Mouse (Mus musculus): ENCODE data around the gene Maco1.

Maco1 gene

DNA sequence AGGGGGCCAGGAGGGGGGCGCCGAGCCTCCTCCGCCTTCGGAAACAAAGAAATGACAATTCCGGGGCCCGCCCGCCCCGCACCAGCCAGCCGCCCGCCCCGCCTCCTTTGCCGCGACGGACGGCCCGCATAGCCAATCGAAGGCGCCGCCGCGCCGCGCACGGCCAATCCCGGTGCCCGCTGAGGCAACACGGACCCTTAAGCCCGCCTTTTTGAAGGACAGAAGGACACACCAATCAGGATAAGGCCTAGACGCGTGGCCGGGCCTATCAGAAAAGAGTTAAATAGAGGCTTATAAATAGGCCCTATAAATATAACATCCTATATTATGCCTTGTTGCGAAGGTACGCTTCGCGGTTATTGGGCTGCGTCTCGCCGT, at the start of gene Maco1:
TSS of gene Maco1 (minus strand) at position 87 of the 378 bp plus-strand sequence.
- DNase-seq: peak; percentile 99 to 100

DNA sequence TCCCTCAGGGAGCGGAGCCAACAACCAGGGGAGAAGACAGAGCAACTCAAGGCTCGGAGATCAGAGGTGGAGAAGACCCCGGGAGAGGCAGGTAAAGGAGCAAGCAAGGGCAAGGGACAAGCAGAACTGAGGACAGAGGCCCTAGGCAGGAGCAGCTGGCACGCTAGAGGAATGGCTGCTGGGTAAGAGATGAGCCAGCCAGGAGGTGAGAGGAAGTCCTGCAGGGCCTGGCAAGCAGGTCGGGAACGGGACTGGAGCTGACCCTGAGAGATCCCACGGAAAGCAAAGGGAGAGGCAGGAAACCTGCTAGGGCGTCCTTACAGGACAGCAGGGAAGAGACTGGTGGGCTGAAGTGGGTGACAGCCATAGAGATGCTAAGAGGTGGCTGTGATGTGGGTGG, 48.0 kb upstream of the Maco1 start:
- no peak for DNase-seq

DNA sequence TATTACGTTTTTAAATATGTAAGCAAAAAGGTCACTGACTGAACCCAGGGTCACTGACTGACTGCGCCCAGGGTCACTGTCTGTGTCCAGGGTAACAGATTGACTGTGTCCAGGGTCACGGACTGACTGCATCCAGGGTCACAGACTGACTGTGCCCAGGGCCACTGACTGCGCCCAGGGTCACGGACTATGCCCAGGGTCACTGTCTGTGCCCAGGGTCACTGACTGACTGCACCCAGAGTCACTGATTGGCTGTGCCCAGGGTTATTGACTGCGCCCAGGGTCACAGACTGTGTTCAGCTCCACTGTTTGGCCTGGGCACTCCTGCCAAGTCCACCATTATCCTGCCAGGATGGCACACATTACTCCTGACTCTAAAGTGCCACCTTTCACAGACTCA, 44.1 kb upstream of the Maco1 start:
- DNase-seq: no peak

DNA sequence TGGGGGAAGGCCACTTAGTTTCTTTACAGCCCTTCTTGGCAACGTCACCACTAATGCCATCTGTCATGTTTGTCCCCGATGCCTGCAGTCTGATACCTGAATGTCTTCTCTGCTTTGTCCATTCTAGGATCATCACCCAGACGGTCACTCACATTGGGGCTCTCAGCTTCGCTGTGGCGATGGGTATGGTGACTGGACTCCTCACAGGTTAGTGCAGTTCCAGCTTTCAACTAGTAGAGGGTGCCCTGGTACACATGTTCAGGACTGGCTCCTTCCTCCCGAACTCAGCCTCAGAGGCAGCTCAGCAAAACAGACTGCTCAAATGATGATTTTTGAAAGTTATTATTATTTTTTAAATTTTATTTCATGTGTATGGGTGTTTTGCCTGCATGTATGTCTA, 39.0 kb upstream of the Maco1 start:
- peak; percentile 78 to 82 for DNase-seq

DNA sequence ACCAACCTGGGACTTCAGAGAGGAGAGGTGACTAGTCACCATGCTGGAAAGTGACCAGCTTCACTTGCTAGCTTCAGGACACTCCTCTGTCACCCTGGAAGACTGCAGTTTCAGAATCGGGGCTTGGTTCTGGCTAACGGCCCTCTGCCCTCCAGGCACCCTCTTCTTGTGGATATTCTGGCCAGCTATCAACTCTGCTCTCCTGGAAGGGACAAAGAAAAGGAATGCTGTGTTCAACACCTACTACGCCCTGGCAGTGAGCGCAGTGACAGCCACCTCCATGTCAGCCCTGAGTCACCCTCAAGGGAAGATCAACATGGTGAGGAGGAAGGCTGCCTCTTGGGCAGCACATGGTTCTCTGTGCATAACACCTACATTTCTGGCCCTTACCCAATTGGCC, 31.2 kb upstream of the Maco1 start:
- no peak for DNase-seq

DNA sequence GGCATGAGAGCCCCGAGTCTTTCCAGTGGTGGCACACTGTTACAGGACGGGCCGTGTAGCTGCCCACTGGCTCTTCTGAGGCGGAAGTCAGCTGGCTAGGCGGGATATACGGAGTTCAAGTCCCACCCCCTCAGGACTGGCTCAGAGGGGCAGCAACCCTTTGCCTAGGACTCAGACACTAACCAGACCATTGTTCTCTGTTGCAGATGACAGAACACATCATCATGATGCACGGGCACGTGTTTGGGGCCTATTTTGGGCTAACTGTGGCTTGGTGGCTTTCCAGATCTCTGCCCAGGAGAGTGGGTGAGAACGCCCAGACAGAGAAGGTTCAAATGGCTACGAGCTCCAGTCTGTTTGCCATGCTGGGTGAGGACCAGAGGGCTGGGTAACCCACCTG, 30.7 kb upstream of the Maco1 start:
- DNase-seq: no peak

DNA sequence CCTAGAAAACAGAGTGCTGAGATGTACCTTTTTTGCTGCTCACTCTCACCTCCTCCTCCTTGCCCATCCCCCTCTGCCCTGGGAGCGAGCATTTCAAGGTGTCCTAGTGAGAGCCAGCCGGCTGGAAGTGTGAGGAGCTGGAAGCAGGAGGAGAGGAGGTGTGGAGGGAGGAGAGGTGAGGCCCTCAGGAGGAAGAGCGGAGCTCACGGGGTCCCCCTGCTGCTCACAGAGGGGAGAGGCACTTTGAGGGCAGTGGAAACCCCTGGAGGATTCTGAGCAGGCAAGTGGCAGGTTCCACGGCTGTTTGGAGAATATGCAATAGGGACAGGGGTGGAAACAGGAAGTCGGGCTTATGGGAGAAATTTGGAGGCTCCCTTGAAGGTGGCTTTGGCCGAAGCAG, 30.1 kb upstream of the Maco1 start:
- DNase-seq: peak; percentile 23 to 33

DNA sequence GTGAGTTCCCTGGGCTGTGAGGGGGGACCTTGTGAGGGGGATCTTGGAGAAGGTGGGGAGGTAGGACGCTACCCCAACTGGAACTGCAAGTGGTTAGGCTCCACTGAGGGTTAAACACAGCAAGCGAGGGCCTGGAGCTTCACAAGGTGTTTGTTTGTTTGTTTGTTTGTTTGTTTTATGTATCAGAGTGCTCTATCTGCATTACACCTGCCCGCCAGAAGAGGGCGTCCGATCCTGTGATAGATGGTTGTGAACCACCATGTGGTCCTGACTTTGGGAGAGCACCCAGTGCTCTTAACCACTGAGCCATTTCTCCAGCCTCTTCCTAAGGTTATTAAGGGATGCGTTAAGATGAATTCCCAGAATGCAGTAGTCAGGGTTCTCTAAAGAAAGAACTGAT, 26.9 kb upstream of the Maco1 start:
- peak in 1 of 2 experiments; percentile 57 for DNase-seq

DNA sequence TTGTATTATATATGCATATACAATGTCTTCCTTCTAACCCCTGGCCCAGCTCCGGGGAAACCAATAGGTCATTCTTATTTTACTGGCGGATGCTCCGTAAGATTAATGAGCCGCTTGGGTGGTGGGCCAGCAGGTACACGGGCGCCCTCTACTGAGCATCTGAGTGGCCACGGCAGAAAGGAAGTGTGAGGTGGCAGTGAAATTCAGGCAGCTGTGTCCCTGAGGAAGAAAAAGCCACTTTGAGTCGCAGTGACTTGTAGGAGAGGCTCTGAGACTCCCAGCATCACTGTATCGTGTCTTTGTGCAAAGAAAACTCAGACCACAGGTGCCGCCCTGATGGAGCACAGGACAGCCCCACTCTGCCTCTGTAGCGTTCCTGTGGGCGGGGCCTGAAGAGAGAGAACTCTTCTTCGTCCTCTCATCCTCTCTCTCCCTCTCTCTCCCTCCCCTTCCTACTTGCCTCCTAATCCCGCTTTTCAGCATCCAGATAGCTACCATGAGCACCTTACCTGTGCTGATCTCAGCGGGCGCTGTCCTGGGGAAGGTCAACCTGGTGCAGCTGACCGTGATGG, 26.4 kb upstream of the Maco1 start:
- peak; percentile 86 to 90 for DNase-seq

DNA sequence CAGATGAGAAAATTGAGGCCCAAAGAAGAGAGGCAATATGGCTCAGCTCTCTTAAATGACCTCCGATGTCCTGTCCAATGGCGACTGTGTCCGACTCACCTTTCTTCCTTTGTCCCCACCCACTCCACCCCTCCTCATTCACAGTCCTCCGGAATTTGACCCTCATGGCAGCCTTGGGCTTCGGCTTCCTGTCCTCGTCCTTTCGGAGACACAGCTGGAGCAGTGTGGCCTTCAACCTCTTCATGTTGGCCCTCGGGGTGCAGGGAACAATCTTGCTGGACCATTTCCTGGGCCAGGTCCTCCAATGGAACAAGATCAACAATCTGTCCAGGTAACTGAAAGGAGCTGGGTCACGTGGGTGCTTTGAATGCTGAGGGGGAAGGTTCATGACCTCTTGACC, 23.0 kb upstream of the Maco1 start:
- no peak for DNase-seq

DNA sequence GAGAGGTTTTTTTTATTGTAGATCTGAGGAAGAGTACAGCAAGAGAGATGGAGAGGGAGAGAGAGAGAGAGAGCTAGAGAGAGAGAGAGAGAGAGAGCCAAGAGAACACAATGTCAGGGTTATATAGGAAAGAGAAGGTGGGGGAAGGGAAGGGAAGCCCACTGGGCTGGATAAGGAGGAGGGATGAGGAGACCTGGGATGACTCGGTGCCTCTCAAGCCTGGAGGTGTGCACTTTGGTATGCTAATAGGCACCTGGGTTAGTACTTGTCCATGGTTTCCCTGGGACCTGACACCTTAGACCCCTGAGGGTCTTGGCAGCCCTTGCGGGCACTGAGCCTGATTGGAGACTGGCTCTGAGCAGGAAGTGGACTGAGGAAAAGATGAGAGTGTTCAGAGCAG, 18.8 kb upstream of the Maco1 start:
- no peak for DNase-seq

DNA sequence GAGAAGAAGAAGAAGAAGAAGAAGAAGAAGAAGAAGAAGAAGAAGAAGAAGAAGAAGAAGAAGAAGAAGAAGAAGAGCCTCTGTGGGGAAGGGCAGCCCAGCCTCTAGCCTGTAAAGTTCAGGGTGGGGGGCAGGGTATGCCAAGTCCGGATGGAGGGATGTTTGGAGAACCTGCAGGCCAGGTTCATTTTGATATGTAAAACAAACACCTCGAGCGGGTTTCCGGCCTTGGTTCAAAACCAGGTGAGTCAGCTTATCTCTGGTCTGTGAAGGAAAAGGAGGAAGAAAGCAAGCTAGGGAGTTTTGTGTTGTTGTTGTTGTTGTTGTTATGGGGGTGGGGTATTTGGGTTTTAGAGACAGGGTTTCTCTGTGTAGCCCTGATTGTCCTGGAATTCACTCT, 18.3 kb upstream of the Maco1 start:
- DNase-seq: no peak

DNA sequence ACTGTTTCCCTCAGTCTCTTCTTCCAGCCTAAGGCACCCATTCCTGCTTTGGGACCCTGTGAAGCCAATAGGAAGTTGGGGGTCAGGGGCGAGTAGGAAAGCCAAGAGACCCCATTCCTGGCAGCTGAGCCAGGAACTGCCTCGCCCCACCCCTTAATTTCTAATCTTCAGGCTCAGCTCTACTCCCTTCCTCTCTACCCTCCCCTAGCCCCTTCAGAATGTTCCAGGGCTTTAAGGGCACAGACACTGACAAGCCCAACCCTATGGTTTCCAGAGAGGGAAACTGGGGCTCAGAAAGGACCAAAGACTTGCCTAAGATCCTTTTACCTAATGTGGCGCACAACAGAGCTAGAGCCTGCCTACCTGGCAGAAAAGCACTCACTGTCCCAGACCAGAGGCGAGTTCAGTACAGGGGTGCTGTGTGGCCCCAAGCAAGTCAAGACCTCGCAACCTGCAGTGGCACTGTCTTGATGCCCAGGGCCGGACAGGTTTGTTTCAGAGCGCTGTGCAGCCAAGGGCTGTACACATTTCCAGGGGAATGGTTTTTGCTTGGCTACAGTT, 16.8 kb upstream of the Maco1 start:
- no peak for DNase-seq

DNA sequence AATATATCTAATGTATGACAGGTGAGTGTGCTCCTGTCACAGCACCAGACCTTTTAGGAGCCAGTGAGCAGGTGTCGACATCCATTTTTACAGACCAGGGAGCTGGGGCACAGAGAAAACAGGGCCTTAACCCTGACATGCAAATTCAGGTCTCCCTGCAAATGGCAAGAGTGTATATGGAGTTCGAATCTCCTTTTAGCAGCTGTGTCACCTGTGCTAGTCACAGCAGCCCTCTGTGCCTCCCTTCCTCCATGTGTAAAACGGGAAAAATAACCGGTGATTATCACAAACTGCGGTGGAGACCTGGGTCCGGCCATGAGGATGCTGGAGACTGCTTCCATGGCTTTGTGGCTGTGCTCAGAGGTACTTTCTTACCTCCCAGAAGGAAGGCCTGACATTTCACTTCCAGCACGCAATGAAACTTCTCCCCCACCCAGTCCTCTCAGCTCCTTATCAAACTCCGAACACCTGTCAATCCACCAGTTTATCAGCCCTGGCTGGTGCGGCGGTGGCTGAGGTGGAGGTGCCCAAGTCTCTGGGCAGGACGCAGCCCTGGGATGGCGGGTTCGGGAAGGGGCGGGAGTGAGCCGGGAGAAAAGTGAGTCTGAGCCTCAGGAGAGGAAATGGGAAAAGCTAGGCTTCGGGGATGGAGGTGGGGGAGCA, 16.1 kb upstream of the Maco1 start:
- DNase-seq: no peak

DNA sequence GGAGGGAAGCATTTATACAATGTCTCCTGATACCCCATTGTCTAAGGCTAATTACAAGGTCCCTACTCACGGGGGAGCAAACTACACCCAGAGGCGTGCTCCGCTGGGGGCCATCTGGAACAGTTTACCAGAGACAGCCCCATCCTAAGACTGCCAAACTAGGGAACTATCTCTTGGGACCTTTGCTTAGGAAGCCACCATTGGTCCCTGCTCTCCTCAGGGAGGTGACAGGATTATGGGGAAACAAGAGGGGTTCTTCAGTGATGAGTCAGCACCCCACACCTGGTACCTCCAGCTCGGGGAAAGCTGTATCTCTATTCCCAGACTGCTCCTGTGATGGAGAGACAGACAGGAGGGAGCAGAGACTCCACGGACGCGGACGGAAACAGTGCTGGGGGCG, 15.3 kb upstream of the Maco1 start:
- DNase-seq: no peak

DNA sequence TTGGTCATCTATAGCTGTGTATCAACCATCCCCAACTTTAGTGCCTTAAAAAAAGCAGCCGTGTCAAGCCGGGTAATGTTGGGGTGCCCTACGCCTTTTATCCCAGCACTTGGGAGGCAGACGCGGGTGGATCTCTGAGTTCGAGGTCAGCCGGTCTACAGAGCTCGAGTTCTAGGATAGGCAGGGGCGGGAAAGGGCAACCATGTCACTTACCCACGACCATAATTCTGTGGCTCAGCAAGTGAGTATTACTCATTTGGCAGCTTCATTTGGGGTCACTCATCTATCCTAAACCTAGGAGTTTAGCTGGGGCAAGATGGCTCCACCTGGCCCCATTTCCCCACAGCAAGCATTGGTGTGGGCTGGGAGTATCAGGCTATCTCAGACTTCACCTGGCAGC, 14.9 kb upstream of the Maco1 start:
- DNase-seq: no peak

DNA sequence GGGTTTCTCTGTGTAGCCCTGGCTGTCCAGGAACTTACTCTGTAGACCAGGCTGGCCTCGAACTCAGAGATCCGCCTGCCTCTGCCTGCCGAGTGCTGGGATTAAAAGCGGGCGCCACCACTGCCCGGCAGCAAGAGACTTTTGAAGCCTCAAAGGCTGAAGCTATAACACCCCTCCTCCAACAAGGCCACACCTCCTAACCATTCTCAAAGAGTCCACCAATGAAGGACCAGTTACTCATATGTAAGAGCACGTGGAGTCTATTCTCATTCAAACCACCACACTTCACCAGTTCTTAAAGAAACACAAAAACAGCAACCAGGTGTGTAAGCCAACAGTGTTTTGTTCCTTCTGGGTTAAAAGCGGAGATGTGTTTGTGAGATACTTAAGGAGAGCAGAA, 14.5 kb upstream of the Maco1 start:
- no peak for DNase-seq

DNA sequence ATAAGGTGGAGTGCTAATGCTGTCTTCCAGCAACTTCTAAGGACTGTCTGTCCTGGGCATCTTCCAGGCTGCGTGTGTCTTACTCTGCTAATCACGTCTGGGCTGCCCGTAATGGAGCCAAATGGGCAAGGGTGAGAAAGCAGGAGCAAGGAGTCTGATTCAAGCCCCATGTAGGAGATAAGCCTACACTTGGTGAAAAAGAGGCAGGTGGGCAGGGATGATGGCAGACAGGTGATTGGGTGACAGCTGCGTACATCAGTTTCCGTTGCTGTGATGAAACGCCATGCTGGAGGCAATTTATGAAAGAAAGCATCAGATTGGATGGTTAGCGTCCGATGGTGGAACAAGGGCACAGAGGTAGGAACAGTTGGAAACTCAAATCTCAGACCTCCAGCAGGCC, 14.1 kb upstream of the Maco1 start:
- DNase-seq: no peak

DNA sequence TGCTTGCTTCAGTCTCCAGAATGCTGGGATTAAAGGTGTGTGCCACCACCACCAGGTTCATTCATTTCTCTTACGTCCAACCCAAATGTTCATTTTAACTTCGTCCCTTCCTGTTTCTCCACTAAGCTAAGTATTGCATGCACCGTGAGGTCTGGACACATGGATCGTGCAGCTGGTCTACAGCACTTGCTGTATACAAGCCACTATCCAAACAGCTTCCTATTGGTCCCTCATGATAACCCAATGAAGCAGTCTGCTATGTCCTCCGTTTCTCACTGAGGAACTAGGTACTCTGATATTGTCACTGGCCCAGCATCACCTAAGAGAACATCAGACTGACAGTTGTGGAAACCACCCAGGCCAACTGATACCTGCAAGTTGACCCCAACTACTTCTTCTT, 12.6 kb upstream of the Maco1 start:
- no peak for DNase-seq

DNA sequence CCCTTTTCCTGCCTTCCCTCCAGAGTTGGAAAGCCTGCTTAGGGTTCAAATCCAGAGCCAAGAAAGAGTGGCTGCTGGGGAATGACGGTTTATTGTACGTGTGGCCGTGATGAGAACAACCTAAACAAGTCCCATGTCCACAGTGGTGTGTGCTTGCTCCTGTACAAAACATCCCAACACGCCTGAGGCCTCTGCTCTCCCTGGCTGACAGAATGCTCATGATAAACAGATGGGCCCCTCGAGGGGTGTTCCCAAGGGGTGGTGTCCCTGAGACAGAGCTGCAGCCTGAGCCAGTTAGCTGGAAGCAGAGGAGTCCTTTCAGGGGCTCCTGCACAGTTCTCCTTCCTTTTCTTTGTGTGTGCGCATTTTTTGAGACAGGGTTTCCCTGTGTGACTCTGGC, 12.2 kb upstream of the Maco1 start:
- no peak for DNase-seq

DNA sequence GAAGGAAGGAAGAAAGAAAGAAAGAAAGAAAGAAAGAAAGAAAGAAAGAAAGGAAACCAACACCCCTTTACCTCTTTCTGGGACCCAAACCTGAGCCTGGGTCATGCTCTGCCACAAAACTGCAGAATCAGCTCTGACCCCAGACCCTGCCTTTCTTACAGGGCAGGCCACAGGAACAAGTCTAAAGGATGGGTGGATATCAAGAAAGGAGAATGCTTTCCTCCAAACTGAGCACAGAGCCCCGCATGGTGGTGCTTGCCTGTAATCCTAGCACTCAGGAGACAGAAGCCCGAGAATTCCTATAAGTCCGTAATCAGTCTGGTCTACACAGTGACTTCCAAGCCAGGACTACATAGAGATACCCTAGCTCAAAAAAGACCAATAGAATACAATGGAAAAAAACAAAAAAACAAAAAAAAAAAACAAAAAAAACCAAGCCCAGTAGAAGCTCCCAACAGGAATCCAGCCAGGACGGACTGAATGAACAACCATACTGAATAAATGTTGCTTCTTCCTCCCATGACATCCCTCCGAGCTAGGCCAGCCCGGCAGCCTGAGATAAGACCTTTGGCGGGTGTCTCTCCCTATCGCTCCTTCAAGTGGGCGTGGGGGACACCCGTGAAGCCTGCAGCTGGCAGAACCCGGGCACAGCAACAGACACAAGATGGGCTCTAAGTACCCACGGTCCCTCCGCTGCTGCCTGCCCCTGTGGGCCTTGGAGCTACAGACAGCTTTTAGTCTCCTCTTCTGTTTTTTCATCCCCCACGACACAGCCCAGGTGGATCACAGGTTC, 11.0 kb upstream of the Maco1 start, which contains the start of gene Rhd:
TSS of gene Rhd (plus strand) at position 600 of the 793 bp plus-strand sequence.
- no peak for DNase-seq

DNA sequence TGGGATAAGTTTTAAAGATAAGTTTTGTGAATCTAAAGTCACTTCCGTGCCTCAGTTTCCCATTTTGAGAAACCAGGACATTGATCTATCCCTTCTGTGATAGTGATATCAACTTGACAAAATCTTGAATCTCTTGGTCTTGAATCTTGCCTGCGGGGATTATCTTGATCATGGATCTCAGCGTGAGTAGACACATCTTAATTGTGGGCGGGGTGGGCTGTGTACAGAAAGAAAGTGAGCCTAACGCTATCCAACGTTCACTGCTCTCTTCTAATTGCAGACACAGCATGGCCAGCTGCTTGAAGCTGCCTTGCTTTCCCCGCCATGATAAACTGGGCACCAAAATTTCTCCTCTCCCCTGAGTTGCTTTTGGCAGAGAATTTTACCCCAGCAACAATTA, 9.9 kb upstream of the Maco1 start:
- no peak for DNase-seq

DNA sequence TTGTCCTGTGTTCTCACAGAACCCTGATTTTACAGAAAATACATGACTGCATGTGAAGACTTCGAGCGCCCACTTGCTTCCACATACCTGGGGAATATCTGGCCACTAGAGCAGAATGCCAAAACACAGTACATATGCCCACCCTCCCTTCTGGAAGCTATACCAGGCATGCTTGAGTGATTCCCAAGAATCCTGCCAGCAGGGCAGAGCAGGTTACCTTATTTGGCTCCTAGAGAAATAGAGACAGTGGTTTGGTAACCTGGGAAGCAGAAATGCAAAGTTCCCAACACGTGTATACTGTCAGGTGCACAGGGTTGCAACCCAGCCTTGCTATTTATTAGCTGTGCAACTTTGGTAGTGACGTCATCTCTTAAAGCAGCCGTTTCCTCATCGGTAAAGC, 8.7 kb upstream of the Maco1 start:
- no peak for DNase-seq

DNA sequence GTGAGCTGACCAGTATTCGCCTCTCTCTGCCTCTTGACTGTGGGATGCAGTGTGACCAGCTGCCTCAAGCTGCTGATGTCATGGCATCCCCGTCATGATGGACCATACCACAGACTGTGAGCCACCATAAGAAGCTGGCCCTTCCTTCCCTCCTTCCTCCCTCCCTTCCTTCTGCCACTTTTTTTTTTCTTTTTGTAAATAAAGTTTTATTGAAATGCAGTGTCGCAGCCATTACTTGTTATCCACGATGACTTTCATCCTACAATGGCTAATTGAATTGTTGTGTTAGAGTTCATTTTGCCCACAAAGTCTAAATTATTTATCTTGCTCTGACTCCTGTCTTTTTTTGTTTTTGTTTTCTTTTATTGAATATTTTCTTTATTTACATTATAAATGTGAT, 5.3 kb upstream of the Maco1 start:
- DNase-seq: no peak
